Mouse (Mus musculus) adrenal gland, adult (tissue): Measurements from ENCODE around the gene Ankrd11.

Experiments used
- DNase-seq, 2 experiments: peaks; one replicate each; pipeline ENCODE4 v3.0.0; 2022 to 2023; ENCODE audit warnings: low spot score in 1 of 2; ENCODE audit not compliant: inconsistent age in 2 of 2

Gene Ankrd11

GRCm38 (mm10) chr8:122928631-122929224 is 113.3 kb downstream of the Ankrd11 start:
- peak in 1 of 2 experiments; percentile 52 for DNase-seq

GRCm38 (mm10) chr8:122927841-122928240 is 114.2 kb downstream of the Ankrd11 start:
- DNase-seq = no peak

- DNase-seq = no peak
These were observed 115.3 kb downstream of the Ankrd11 start for GRCm38 (mm10) chr8:122926782-122927181.

- no peak for DNase-seq
These were observed 115.9 kb downstream of the Ankrd11 start for GRCm38 (mm10) chr8:122925939-122926722.

GRCm38 (mm10) chr8:122924091-122924490 is 118.0 kb downstream of the Ankrd11 start:
- DNase-seq = peak in 1 of 2 experiments; percentile 65

GRCm38 (mm10) chr8:122923431-122924090 is 118.5 kb downstream of the Ankrd11 start:
- DNase-seq = peak in 1 of 2 experiments; percentile 68

- DNase-seq = no peak
These were observed 119.1 kb downstream of the Ankrd11 start for GRCm38 (mm10) chr8:122922945-122923344.

GRCm38 (mm10) chr8:122920890-122921289 is 121.2 kb downstream of the Ankrd11 start:
- no peak for DNase-seq

- DNase-seq = no peak
These were observed 123.5 kb downstream of the Ankrd11 start for GRCm38 (mm10) chr8:122918438-122919107.

GRCm38 (mm10) chr8:122917531-122918392 is 124.3 kb downstream of the Ankrd11 start:
- no peak for DNase-seq

- DNase-seq = no peak
These were observed 125.3 kb downstream of the Ankrd11 start for GRCm38 (mm10) chr8:122916766-122917165.

- no peak for DNase-seq
These were observed 129.2 kb downstream of the Ankrd11 start for GRCm38 (mm10) chr8:122912871-122913270.

- DNase-seq = no peak
These were observed 129.9 kb downstream of the Ankrd11 start for GRCm38 (mm10) chr8:122912150-122912549.

GRCm38 (mm10) chr8:122906463-122907021 is 135.5 kb downstream of the Ankrd11 start:
- peak; percentile 97 to 99 for DNase-seq

GRCm38 (mm10) chr8:122905346-122905745 is 136.7 kb downstream of the Ankrd11 start:
- peak; percentile 72 to 89 for DNase-seq

GRCm38 (mm10) chr8:122904496-122904895 is 137.6 kb downstream of the Ankrd11 start:
- DNase-seq = no peak

GRCm38 (mm10) chr8:122903002-122903401 is 139.1 kb downstream of the Ankrd11 start:
- peak in 1 of 2 experiments; percentile 58 for DNase-seq

GRCm38 (mm10) chr8:122902581-122902980 is 139.5 kb downstream of the Ankrd11 start:
- DNase-seq = peak; percentile 84 to 89

- peak; percentile 70 to 85 for DNase-seq
These were observed 140.1 kb downstream of the Ankrd11 start for GRCm38 (mm10) chr8:122901892-122902515.

- DNase-seq = no peak
These were observed 140.6 kb downstream of the Ankrd11 start for GRCm38 (mm10) chr8:122901476-122901875.
